34 mouse cellular contexts compared by ENCODE assay signal in the genomic region with DNA sequence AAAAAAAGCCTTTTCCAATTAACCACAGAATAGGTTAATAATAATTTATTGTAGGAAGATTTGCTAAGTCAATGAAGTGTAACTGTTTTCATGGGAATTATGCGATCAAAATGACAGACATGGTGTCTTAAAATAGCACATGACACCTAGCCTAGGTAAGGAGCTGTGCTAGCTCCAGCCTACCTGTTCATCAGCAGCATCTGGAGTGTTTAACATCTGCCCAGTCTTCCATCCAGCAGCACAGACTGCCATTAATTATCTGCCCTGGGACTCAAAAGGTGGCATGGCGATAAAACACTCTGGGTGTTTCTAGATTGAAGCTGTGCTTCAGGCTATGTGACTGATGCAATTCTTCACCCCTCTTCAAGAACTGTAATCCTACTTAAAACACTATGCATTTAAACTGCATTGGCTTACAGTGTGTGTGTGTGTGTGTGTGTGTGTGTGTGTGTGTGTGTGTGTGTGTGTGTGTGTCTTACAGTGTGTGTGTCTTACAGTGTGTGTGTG.
DNase-seq lines count a peak whose midpoint lies in the region; ATAC-seq lines count a peak whose summit lies in the region.
"Had no signal": no experiment of that assay in that cellular context is flagged by ENCODE, and none has a peak within 500 bp of the region (broad histone marks: within the 10 kb centered on the region; RNA-seq: fewer than 3 reads in every experiment).

No protein-coding gene starts in this region.

- H3K9me3 ChIP-seq in midbrain, embryonic 11.5 days (ENCODE audit: control insufficient read depth, low read length) = no peaks in the 10 kb centered on the region
- no peaks in the 10 kb centered on the region for H3K9me3 ChIP-seq in midbrain, embryonic 15.5 days
- H3K9me3 ChIP-seq in embryonic facial prominence, embryonic 12.5 days = no peaks in the 10 kb centered on the region
- H3K9me3 ChIP-seq in embryonic facial prominence, embryonic 15.5 days (replicated peaks) = no peaks in the 10 kb centered on the region
- no peaks in the 10 kb centered on the region for H3K9me3 ChIP-seq in neural tube, embryonic 15.5 days (replicated peaks)
- H3K9me3 ChIP-seq: heart, embryonic 12.5 days; hindbrain, embryonic 15.5 days; kidney, embryonic 15.5 days; liver, embryonic 12.5 days had no signal

- 93% methylated on average over 2 of the region's 2 CpGs for WGBS in midbrain, embryonic 11.5 days
- 75% methylated on average over 2 of the region's 2 CpGs for WGBS in midbrain, embryonic 15.5 days
- WGBS in embryonic facial prominence, embryonic 12.5 days = 77% methylated on average over 2 of the region's 2 CpGs
- 73% methylated on average over 2 of the region's 2 CpGs for WGBS in embryonic facial prominence, embryonic 15.5 days
- 46% methylated on average over 2 of the region's 2 CpGs for WGBS in neural tube, embryonic 15.5 days

- no peak overlapping the region for H3K27ac ChIP-seq in midbrain, embryonic 11.5 days (ENCODE audit: low read depth, low read length)
- no peak overlapping the region for H3K27ac ChIP-seq in midbrain, embryonic 15.5 days
- 0 out of 2 replicates have a peak overlapping the region, but pooled peaks have one; percentile 19 for H3K27ac ChIP-seq in embryonic facial prominence, embryonic 12.5 days
- H3K27ac ChIP-seq in embryonic facial prominence, embryonic 15.5 days (replicated peaks) = peak overlapping the region; percentile 61
- no peak overlapping the region for H3K27ac ChIP-seq in neural tube, embryonic 15.5 days (replicated peaks)
- H3K27ac ChIP-seq: heart, adult 2 months; hindbrain, embryonic 15.5 days; kidney, embryonic 15.5 days; layer of hippocampus, adult 2 months; liver, embryonic 12.5 days; stomach, postnatal 0 days had no signal

- peak; percentile 17 for DNase-seq in midbrain, embryonic 11.5 days (ENCODE audit: low spot score, missing footprints)
- no peak for DNase-seq in layer of hippocampus, adult 9-10 months (ENCODE audit: low spot score)
- no peak for DNase-seq in heart, adult 18-20 months
- DNase-seq: adrenal gland, postnatal 14 days; cerebellum, adult 11-12 months; cerebellum, postnatal 10 days; gastrocnemius, postnatal 36 days; heart, adult 2 months; heart, postnatal 4 days; kidney, adult 18-20 months; kidney, postnatal 25 days; layer of hippocampus, postnatal 36 days; left cerebral cortex, postnatal 4 days; liver, postnatal 0 days; lung, postnatal 36 days; right cerebral cortex, adult 18-20 months; right cerebral cortex, postnatal 4 days; thymus, adult 18-20 months; thymus, postnatal 36 days had no signal

- no peak for ATAC-seq in midbrain, embryonic 11.5 days (ENCODE audit: low FRiP score)
- ATAC-seq in midbrain, embryonic 15.5 days (replicated peaks) = no peak
- ATAC-seq in embryonic facial prominence, embryonic 12.5 days (ENCODE audit: insufficient number of reproducible peaks, insufficient read depth, low FRiP score, low TSS enrichment) = no peak
- no peak for ATAC-seq in embryonic facial prominence, embryonic 15.5 days (ENCODE audit: insufficient number of reproducible peaks, low FRiP score, low TSS enrichment, low read depth)
- ATAC-seq in neural tube, embryonic 15.5 days (ENCODE audit: low FRiP score) = peak; percentile 38; the same call in 1 of the 2 replicates
- ATAC-seq: CD4-positive, CD25-positive, alpha-beta regulatory T cell, adult 4 months; forebrain, embryonic 14.5 days; inflammation-experienced regulatory T-cells, adult 6 months; liver, embryonic 12.5 days; liver, postnatal 0 days; midbrain, embryonic 16.5 days had no signal

- H3K9ac ChIP-seq in midbrain, embryonic 11.5 days (ENCODE audit: low read length) = no peak overlapping the region
- no peak overlapping the region for H3K9ac ChIP-seq in midbrain, embryonic 15.5 days
- no peak overlapping the region for H3K9ac ChIP-seq in embryonic facial prominence, embryonic 12.5 days
- no peak overlapping the region for H3K9ac ChIP-seq in embryonic facial prominence, embryonic 15.5 days
- no peak overlapping the region for H3K9ac ChIP-seq in neural tube, embryonic 15.5 days (replicated peaks)
- H3K9ac ChIP-seq: heart, embryonic 12.5 days; hindbrain, embryonic 15.5 days; kidney, embryonic 15.5 days; liver, embryonic 12.5 days; liver, postnatal 0 days had no signal

- no peaks in the 10 kb centered on the region for H3K27me3 ChIP-seq in midbrain, embryonic 11.5 days (ENCODE audit: control insufficient read depth, insufficient read depth, low read length)
- H3K27me3 ChIP-seq in midbrain, embryonic 15.5 days (replicated peaks) = no peaks in the 10 kb centered on the region
- H3K27me3 ChIP-seq in embryonic facial prominence, embryonic 12.5 days = no peaks in the 10 kb centered on the region
- no peaks in the 10 kb centered on the region for H3K27me3 ChIP-seq in embryonic facial prominence, embryonic 15.5 days
- no peaks in the 10 kb centered on the region for H3K27me3 ChIP-seq in neural tube, embryonic 15.5 days (replicated peaks)
- H3K27me3 ChIP-seq: heart, embryonic 12.5 days; hindbrain, embryonic 15.5 days; kidney, embryonic 15.5 days; liver, embryonic 12.5 days had no signal

- H3K4me2 ChIP-seq in midbrain, embryonic 11.5 days = no peak overlapping the region
- H3K4me2 ChIP-seq in midbrain, embryonic 15.5 days = no peak overlapping the region
- no peak overlapping the region for H3K4me2 ChIP-seq in embryonic facial prominence, embryonic 12.5 days (replicated peaks)
- H3K4me2 ChIP-seq in embryonic facial prominence, embryonic 15.5 days (replicated peaks) = no peak overlapping the region
- H3K4me2 ChIP-seq in neural tube, embryonic 15.5 days = no peak overlapping the region
- H3K4me2 ChIP-seq: heart, embryonic 12.5 days; hindbrain, embryonic 15.5 days; kidney, embryonic 15.5 days; liver, embryonic 12.5 days had no signal

- H3K36me3 ChIP-seq in midbrain, embryonic 11.5 days (ENCODE audit: control insufficient read depth, insufficient read depth, low read length) = no peaks in the 10 kb centered on the region
- H3K36me3 ChIP-seq in midbrain, embryonic 15.5 days (replicated peaks) = no peaks in the 10 kb centered on the region
- no peaks in the 10 kb centered on the region for H3K36me3 ChIP-seq in embryonic facial prominence, embryonic 12.5 days
- no peaks in the 10 kb centered on the region for H3K36me3 ChIP-seq in embryonic facial prominence, embryonic 15.5 days
- H3K36me3 ChIP-seq in neural tube, embryonic 15.5 days = no peaks in the 10 kb centered on the region
- H3K36me3 ChIP-seq: heart, embryonic 12.5 days; hindbrain, embryonic 15.5 days; kidney, embryonic 15.5 days; liver, embryonic 12.5 days had no signal

- H3K4me1 ChIP-seq in midbrain, embryonic 11.5 days (ENCODE audit: control insufficient read depth, insufficient read depth, low read length) = no peaks in the 10 kb centered on the region
- H3K4me1 ChIP-seq in midbrain, embryonic 15.5 days = no peaks in the 10 kb centered on the region
- peaks cover 20% of the 10 kb centered on the region for H3K4me1 ChIP-seq in embryonic facial prominence, embryonic 12.5 days
- H3K4me1 ChIP-seq in embryonic facial prominence, embryonic 15.5 days = no peaks in the 10 kb centered on the region
- peaks cover 9% of the 10 kb centered on the region for H3K4me1 ChIP-seq in neural tube, embryonic 15.5 days
- H3K4me1 ChIP-seq: liver, embryonic 12.5 days had no signal

- H3K4me3 ChIP-seq in midbrain, embryonic 11.5 days (ENCODE audit: low read depth, low read length) = no peak overlapping the region
- H3K4me3 ChIP-seq in midbrain, embryonic 15.5 days = no peak overlapping the region
- H3K4me3 ChIP-seq in embryonic facial prominence, embryonic 12.5 days = no peak overlapping the region
- no peak overlapping the region for H3K4me3 ChIP-seq in embryonic facial prominence, embryonic 15.5 days (replicated peaks)
- no peak overlapping the region for H3K4me3 ChIP-seq in neural tube, embryonic 15.5 days (replicated peaks)
- H3K4me3 ChIP-seq: heart, adult 2 months; heart, embryonic 12.5 days; hindbrain, embryonic 15.5 days; kidney, embryonic 15.5 days; layer of hippocampus, adult 2 months; liver, embryonic 12.5 days; myocyte had no signal

Comparison
In these comparisons a context has a peak if more than half of its experiments do, and no peak if none do; other contexts are left out.
1. H3K27ac ChIP-seq: peak in embryonic facial prominence, embryonic 12.5 days (single experiment) and embryonic facial prominence, embryonic 15.5 days (single experiment); none in midbrain, embryonic 11.5 days (single experiment), midbrain, embryonic 15.5 days (single experiment) and neural tube, embryonic 15.5 days (single experiment).